Mouse (Mus musculus): ENCODE measurements around the gene Rbm20. TPM values are rescaled to one million over a fixed set of nuclear protein-coding genes. Genes with fewer than 3 reads are reported as not detected.
A peak's percentile ranks its signal among the peaks of the same experiment; 100 is the strongest.

The Rbm20 gene
- polyA plus RNA-seq, 1 experiment from 2014 or later = 52.0 TPM

GRCm38 (mm10) chr19:53862573-53863246 is 185.6 kb downstream of the Rbm20 start:
- ATAC-seq (ENCODE audit: insufficient number of reproducible peaks, insufficient read depth, low FRiP score, low read depth) = no peak
- H3K4me1 ChIP-seq (ENCODE audit: control insufficient read depth in 2 of 2, insufficient read depth in 2 of 2, low read length in 2 of 2) = no peaks in the 10 kb centered on the region
- no peak overlapping the region for H3K27ac ChIP-seq (replicated peaks in 1 of 2; ENCODE audit: control insufficient read depth in 1 of 2, insufficient read depth in 1 of 2, low read depth in 2 of 2, low read length in 2 of 2)
- 64% methylated on average over 8 of the region's 8 CpGs for WGBS
- H3K27me3 ChIP-seq (ENCODE audit: control insufficient read depth, insufficient read depth, low read length) = no peaks in the 10 kb centered on the region
- H3K4me3 ChIP-seq (ENCODE audit: control insufficient read depth in 1 of 2, insufficient read depth in 1 of 2, low read depth in 1 of 2, low read length in 2 of 2) = no peak overlapping the region
- no peak overlapping the region for H3K9ac ChIP-seq (ENCODE audit: low read length)
- H3K9me3 ChIP-seq (ENCODE audit: control insufficient read depth, low read length) = no peaks in the 10 kb centered on the region
- peaks cover 88% of the 10 kb centered on the region for H3K36me3 ChIP-seq (ENCODE audit: control insufficient read depth, insufficient read depth, low read length)
- no peak overlapping the region for H3K4me2 ChIP-seq (ENCODE audit: low read length)

DNA sequence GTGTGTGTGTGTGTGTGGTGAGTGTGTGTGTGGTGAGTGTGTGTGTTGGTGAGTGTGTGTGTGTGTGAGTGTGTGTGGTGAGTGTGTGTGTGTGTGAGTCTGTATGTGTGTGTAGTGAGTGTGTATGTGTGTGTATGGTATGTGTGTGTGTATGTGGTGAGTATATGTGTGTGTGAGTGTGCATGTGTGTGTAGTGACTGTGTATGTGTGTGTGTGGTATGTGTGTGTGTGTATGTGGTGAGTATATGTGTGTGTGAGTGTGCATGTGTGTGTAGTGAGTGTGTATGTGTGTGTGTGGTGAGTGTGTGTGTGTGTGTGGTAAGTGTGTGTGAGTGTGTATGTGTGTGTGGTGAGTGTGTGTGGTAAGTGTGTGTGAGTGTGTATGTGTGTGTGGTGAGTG is 190.1 kb downstream of the Rbm20 start:
- Histone ChIP-seq H3K36me3 (ENCODE audit: control insufficient read depth, insufficient read depth, low read length) (peaks cover 46% of the 10 kb centered on the region), H3K9ac (ENCODE audit: low read length) (no peak overlapping the region), H3K9me3 (ENCODE audit: control insufficient read depth, low read length) (no peaks in the 10 kb centered on the region), H3K4me2 (ENCODE audit: low read length) (no peak overlapping the region), H3K4me1 (ENCODE audit: control insufficient read depth in 2 of 2, insufficient read depth in 2 of 2, low read length in 2 of 2) (no peaks in the 10 kb centered on the region), H3K27me3 (ENCODE audit: control insufficient read depth, insufficient read depth, low read length) (no peaks in the 10 kb centered on the region), H3K27ac (replicated peaks in 1 of 2; ENCODE audit: control insufficient read depth in 1 of 2, insufficient read depth in 1 of 2, low read depth in 2 of 2, low read length in 2 of 2) (no peak overlapping the region), H3K4me3 (ENCODE audit: control insufficient read depth in 1 of 2, insufficient read depth in 1 of 2, low read depth in 1 of 2, low read length in 2 of 2) (no peak overlapping the region)
- ATAC-seq (ENCODE audit: insufficient number of reproducible peaks, insufficient read depth, low FRiP score, low read depth) = no peak

- ATAC-seq (ENCODE audit: insufficient number of reproducible peaks, insufficient read depth, low FRiP score, low read depth) = no peak
Observed at GRCm38 (mm10) chr19:53868125-53868524, 191.0 kb downstream of the Rbm20 start.

DNA sequence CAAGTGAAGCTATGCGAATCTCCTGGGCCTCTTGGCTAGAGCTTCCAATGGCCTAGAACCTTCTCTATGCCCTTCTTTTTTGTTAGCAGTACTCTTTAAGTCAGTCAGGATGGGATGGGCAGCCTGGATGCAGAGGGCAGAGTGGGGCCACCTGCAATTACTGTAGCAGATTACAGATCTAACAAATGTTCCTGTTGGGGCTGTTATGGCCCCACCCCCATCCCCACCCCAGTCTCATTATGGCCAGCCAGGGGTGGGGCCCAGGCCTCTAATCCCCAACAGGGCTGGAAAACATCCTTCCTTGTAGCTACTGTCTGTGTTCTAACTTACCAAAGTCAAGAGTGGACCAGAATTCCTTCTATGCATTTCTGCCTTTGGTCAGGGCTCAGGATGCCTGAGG is 191.7 kb downstream of the Rbm20 start:
- Histone ChIP-seq H3K4me2 (ENCODE audit: low read length) (no peak overlapping the region), H3K4me1 (ENCODE audit: control insufficient read depth in 2 of 2, insufficient read depth in 2 of 2, low read length in 2 of 2) (no peaks in the 10 kb centered on the region), H3K4me3 (ENCODE audit: control insufficient read depth in 1 of 2, insufficient read depth in 1 of 2, low read depth in 1 of 2, low read length in 2 of 2) (no peak overlapping the region), H3K9me3 (ENCODE audit: control insufficient read depth, low read length) (no peaks in the 10 kb centered on the region), H3K27ac (replicated peaks in 1 of 2; ENCODE audit: control insufficient read depth in 1 of 2, insufficient read depth in 1 of 2, low read depth in 2 of 2, low read length in 2 of 2) (no peak overlapping the region), H3K36me3 (ENCODE audit: control insufficient read depth, insufficient read depth, low read length) (peaks cover 30% of the 10 kb centered on the region), H3K27me3 (ENCODE audit: control insufficient read depth, insufficient read depth, low read length) (no peaks in the 10 kb centered on the region), H3K9ac (ENCODE audit: low read length) (no peak overlapping the region)
- WGBS = 94% methylated on average over 1 of the region's 1 CpGs
- no peak for ATAC-seq (ENCODE audit: insufficient number of reproducible peaks, insufficient read depth, low FRiP score, low read depth)

More at GRCm38 (mm10) chr19:53868125-53868524, 191.0 kb downstream of the Rbm20 start:
- Histone ChIP-seq H3K27me3 (ENCODE audit: control insufficient read depth, insufficient read depth, low read length) (no peaks in the 10 kb centered on the region), H3K36me3 (ENCODE audit: control insufficient read depth, insufficient read depth, low read length) (peaks cover 37% of the 10 kb centered on the region), H3K27ac (replicated peaks in 1 of 2; ENCODE audit: control insufficient read depth in 1 of 2, insufficient read depth in 1 of 2, low read depth in 2 of 2, low read length in 2 of 2) (no peak overlapping the region), H3K4me1 (ENCODE audit: control insufficient read depth in 2 of 2, insufficient read depth in 2 of 2, low read length in 2 of 2) (no peaks in the 10 kb centered on the region), H3K9me3 (ENCODE audit: control insufficient read depth, low read length) (no peaks in the 10 kb centered on the region), H3K4me3 (ENCODE audit: control insufficient read depth in 1 of 2, insufficient read depth in 1 of 2, low read depth in 1 of 2, low read length in 2 of 2) (no peak overlapping the region), H3K9ac (ENCODE audit: low read length) (no peak overlapping the region), H3K4me2 (ENCODE audit: low read length) (no peak overlapping the region)
- 88% methylated on average over 6 of the region's 6 CpGs for WGBS

- Histone ChIP-seq H3K4me3 (ENCODE audit: control insufficient read depth in 1 of 2, insufficient read depth in 1 of 2, low read depth in 1 of 2, low read length in 2 of 2) (no peak overlapping the region), H3K4me2 (ENCODE audit: low read length) (no peak overlapping the region), H3K36me3 (ENCODE audit: control insufficient read depth, insufficient read depth, low read length) (peaks cover 21% of the 10 kb centered on the region), H3K27ac (replicated peaks in 1 of 2; ENCODE audit: control insufficient read depth in 1 of 2, insufficient read depth in 1 of 2, low read depth in 2 of 2, low read length in 2 of 2) (no peak overlapping the region), H3K9ac (ENCODE audit: low read length) (no peak overlapping the region), H3K27me3 (ENCODE audit: control insufficient read depth, insufficient read depth, low read length) (no peaks in the 10 kb centered on the region), H3K9me3 (ENCODE audit: control insufficient read depth, low read length) (no peaks in the 10 kb centered on the region), H3K4me1 (ENCODE audit: control insufficient read depth in 2 of 2, insufficient read depth in 2 of 2, low read length in 2 of 2) (no peaks in the 10 kb centered on the region)
- WGBS = 66% methylated on average over 4 of the region's 4 CpGs
- ATAC-seq (ENCODE audit: insufficient number of reproducible peaks, insufficient read depth, low FRiP score, low read depth) = 0 out of 2 replicates have a peak, but pooled peaks have one; percentile 20
Observed at GRCm38 (mm10) chr19:53869427-53870385, 192.6 kb downstream of the Rbm20 start.

DNA sequence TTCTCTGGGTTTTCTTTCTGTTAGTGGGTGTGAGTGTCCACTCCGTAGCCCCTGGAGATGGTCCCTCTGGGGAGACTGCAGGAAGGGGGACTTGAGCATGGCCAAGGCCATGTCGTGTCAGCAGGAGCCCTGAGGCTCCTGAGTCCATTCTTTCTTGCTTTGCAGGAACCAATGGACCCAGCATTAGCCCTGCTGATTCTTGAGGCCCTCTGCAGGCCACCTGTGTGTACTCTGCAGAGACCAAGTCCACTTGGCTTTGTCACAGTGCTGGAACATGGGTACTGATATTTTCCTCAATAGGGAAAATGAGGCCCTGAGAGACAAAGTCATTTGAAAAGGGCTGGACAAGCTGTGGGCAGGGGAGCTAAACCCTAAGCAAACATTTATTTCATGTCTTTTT is 193.5 kb downstream of the Rbm20 start:
- Histone ChIP-seq H3K36me3 (ENCODE audit: control insufficient read depth, insufficient read depth, low read length) (peaks cover 13% of the 10 kb centered on the region), H3K27ac (replicated peaks in 1 of 2; ENCODE audit: control insufficient read depth in 1 of 2, insufficient read depth in 1 of 2, low read depth in 2 of 2, low read length in 2 of 2) (no peak overlapping the region), H3K4me1 (ENCODE audit: control insufficient read depth in 2 of 2, insufficient read depth in 2 of 2, low read length in 2 of 2) (no peaks in the 10 kb centered on the region), H3K4me2 (ENCODE audit: low read length) (no peak overlapping the region), H3K4me3 (ENCODE audit: control insufficient read depth in 1 of 2, insufficient read depth in 1 of 2, low read depth in 1 of 2, low read length in 2 of 2) (no peak overlapping the region), H3K9ac (ENCODE audit: low read length) (no peak overlapping the region), H3K9me3 (ENCODE audit: control insufficient read depth, low read length) (no peaks in the 10 kb centered on the region), H3K27me3 (ENCODE audit: control insufficient read depth, insufficient read depth, low read length) (no peaks in the 10 kb centered on the region)
- 51% methylated on average over 2 of the region's 2 CpGs for WGBS
- no peak for ATAC-seq (ENCODE audit: insufficient number of reproducible peaks, insufficient read depth, low FRiP score, low read depth)

DNA sequence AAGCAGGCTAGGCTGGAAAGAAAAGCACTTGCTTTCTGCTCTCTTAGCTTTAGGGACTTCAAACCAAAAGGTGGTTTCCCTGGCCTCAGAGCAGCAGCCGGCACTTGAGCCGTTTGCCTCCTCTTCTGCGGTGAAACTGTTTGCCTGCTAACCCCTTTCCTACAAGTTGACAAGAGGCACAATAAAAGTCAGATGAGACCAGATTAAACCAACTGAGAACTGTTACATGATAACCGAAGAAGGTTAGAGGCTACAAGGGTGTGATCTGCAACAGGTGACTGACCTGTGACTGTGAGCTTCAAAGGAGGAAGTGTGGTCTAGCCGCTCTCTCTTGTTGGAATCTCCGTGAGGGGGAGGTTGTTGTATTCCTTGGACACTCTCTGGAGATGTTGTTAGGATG is 194.4 kb downstream of the Rbm20 start:
- H3K4me3 ChIP-seq (ENCODE audit: control insufficient read depth in 1 of 2, insufficient read depth in 1 of 2, low read depth in 1 of 2, low read length in 2 of 2) = no peak overlapping the region
- ATAC-seq (ENCODE audit: insufficient number of reproducible peaks, insufficient read depth, low FRiP score, low read depth) = no peak
- H3K27ac ChIP-seq (replicated peaks in 1 of 2; ENCODE audit: control insufficient read depth in 1 of 2, insufficient read depth in 1 of 2, low read depth in 2 of 2, low read length in 2 of 2) = no peak overlapping the region
- H3K4me2 ChIP-seq (ENCODE audit: low read length) = no peak overlapping the region
- 78% methylated on average over 6 of the region's 6 CpGs for WGBS
- H3K9me3 ChIP-seq (ENCODE audit: control insufficient read depth, low read length) = no peaks in the 10 kb centered on the region
- H3K36me3 ChIP-seq (ENCODE audit: control insufficient read depth, insufficient read depth, low read length) = peaks cover 3% of the 10 kb centered on the region
- H3K4me1 ChIP-seq (ENCODE audit: control insufficient read depth in 2 of 2, insufficient read depth in 2 of 2, low read length in 2 of 2) = no peaks in the 10 kb centered on the region
- H3K27me3 ChIP-seq (ENCODE audit: control insufficient read depth, insufficient read depth, low read length) = no peaks in the 10 kb centered on the region
- no peak overlapping the region for H3K9ac ChIP-seq (ENCODE audit: low read length)

All from heart, embryonic 14.5 days (tissue).